Mouse (Mus musculus): ENCODE measurements at regions not wholly inside any gene's neighbourhood (a gene's known extent, or its start where the extent isn't known, plus 50 kb on each side); places are given as distances from the start of the nearest gene placed in this dataset.

DNA sequence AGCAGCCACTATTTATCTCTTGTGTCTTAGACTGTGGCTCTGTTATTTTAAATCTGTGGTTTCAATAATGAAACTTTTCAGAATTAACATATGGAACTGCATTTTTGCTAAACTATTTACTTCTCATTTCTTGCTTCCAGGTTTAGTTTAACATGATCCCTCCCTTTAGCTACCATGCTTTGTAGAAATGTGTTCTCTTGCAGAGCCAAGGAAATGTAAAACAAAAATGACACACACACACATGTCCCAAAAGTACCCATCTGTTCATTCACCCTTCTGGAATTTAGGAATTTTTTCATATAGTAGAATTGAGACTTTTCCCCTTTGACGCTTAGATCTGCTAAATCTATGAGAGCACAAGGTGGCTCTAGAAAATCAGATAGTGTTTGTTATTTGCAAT is 734.0 kb downstream of the Inhba start:
- in situ Hi-C loops (cut with MboI, MseI): no loop called here

DNA sequence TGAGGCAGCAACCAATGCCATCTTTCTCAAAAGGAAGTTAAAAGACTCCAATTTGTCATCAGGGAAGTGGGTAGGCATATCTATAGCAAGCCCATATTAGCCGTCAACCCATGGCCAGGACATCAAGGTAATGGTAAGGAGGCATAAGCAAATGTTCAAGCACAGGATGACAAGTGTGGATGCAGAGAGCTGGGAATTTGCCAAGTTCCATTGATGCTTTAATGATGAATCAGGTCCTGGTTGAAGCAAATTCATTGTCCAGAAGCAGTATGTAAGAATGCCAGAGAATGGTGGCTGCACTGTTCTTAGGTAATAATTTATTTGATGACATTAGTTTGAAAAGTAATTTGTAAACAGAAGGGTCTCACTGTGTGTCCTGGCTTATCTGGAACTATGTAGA is 734.8 kb downstream of the Inhba start:
- in situ Hi-C loops (cut with MboI, MseI): no loop called here

DNA sequence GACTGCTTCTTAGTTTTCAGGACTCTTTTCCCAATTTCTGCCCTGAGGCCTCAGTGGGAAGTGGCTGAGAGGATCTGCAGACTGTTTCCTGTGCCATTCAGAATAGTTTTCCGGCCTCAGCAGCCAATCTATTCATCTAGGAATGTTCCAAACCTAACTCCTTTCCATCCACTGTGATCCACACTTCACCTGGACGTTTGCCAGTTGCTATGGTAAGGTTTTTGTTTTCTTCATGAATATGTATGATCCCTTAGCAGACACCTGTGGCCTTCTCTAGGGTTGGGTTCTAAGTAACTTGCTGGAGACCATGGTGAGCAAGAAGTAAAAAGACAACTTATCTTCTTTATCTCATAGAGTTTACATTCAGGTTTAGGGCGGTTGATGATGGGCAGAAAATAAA is 744.6 kb downstream of the Inhba start:
- in situ Hi-C loops (cut with MboI, MseI): loop anchor here (25.0 kb wide), 1 partner anchor 744 kb away; the partner anchor contains the start of gene Inhba

DNA sequence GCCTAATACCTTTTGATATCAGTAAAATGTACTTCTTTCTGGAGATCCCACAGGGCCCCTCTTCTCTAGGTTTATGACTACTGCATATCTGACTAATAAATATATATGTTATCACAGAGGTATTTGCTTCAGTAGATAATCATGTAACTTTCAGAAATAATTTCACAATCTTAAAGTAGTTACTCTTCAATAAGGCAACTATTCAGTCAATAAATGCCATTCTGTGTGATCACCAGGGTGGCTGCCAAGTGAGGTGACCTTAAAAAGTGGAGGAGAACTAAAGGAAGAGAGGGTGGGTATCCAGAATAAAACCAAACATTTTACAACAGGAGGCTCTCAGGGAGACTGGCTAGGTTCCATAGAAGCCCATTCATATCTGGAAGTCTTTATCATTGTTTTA is 748.4 kb downstream of the Inhba start:
- in situ Hi-C loops (cut with MboI, MseI): loop anchor here (25.0 kb wide), 1 partner anchor 748 kb away; the partner anchor contains the start of gene Inhba

DNA sequence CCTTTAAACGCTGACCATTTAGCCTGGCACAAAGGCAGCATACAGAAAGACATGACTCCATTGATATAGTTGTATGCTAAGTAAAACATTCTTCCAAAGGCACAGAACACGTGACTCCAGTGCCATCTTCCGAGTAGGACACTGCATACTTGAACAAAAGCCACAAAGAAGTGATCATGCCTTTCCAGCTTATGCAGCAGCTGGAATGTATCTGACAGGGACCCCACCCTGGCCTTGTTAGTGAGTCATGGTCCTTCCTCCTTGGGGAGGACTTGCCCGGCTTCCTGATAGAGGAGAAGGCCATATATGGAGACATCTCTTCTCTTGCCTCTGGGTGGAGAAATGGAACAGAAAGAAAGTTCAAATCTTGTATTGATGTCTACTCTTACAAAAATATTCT is 749.8 kb downstream of the Inhba start:
- in situ Hi-C loops (cut with MboI, MseI): loop anchor here (25.0 kb wide), 1 partner anchor 749 kb away; the partner anchor contains the start of gene Inhba

DNA sequence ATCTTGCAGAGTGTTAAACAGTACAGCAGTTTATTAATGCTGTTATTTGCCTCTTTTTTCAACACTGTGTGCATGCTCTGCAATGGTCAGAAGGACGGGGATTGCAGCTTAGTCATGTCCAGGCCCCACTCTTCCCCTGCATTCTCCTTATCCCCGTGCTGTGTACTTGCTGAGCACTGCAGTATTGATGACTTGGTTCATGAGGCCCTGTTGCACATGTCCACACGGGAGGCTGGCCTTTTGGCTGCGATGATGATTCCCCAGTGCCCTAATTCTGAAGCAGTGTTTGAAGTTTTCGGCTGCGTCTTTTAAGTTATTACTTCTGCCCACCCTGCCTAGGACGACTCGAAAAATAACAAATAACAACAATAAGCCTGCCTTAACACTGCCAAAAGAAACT is 750.7 kb downstream of the Inhba start:
- in situ Hi-C loops (cut with MboI, MseI): loop anchor here (25.0 kb wide), 1 partner anchor 750 kb away; the partner anchor contains the start of gene Inhba

DNA sequence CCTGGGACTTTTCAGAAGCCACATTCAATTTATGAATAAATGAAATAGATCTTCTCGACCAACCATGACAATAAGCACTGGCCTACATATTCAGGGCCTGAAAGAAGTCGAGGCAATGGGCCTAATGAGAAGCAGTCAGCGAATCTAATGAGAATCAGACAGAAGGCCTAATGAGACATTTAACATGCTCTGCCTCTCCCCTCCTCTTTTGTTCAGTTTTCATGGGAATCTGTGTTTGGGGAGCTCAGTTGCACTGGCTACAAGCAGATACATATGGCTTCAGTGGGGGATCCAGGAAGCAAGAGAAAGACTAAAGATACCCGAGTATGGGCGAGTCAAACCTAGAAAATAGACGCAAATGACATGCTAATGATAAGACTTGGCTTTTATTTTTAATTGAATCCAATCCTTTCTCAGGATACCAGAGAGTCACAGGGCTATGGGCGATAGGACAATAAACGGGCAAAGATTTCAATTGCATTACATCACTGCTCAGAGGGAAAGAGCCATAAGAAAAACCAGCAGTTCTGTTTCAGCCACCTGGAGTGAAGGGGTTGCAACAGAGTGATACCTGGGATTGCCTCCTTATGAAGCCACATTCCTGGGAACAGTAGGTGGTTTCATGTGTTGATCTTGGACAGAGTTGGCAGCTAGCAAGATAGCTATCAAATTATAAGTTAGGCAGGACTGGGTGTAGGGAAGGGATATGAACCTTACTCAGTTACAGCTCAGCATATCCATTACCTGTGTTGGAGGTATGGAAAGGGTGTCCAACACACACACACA is 751.3 kb downstream of the Inhba start:
- in situ Hi-C loops (cut with MboI, MseI): loop anchor here (25.0 kb wide), 1 partner anchor 751 kb away; the partner anchor contains the start of gene Inhba

DNA sequence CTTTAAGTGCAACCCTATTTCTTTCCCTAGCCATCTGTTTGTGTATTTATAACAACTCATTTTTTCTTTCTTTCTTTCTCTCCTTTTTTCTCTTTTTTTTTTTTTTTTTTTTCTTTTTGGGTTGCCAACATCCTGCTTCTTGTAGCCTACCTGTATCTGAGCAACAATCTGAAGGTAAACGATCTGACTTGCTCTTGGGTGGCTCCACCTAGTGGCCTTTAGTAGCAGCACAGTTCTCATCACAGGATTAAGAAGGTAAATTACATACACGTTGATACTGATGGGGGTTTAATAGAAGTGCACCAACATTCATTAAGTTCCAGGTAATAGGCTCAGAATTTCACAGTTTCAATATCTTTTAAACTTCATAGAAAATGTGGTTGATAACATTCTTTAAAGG is 752.1 kb downstream of the Inhba start:
- in situ Hi-C loops (cut with MboI, MseI): loop anchor here (25.0 kb wide), 1 partner anchor 751 kb away; the partner anchor contains the start of gene Inhba

DNA sequence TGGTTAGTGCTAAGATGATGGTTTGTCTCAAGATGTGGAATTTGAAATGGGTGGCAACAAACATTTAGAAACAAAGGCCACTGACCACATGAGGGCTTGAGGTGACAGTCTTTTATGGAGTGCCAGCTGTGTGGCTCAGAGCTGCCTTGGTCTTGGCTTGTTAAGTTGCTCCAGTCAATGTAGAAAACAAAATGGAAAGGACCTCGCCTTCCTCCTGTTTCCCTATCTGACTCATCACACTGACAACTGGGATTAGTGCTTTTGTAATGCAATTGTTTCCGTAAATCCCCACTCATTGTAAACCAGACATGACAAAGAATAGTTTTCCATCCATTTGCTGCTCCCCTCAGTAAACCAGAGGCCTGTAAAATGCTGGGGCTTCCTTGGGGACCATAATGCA is 757.8 kb downstream of the Inhba start:
- in situ Hi-C loops (cut with MboI, MseI): loop anchor here (25.0 kb wide), 1 partner anchor 757 kb away; the partner anchor contains the start of gene Inhba

DNA sequence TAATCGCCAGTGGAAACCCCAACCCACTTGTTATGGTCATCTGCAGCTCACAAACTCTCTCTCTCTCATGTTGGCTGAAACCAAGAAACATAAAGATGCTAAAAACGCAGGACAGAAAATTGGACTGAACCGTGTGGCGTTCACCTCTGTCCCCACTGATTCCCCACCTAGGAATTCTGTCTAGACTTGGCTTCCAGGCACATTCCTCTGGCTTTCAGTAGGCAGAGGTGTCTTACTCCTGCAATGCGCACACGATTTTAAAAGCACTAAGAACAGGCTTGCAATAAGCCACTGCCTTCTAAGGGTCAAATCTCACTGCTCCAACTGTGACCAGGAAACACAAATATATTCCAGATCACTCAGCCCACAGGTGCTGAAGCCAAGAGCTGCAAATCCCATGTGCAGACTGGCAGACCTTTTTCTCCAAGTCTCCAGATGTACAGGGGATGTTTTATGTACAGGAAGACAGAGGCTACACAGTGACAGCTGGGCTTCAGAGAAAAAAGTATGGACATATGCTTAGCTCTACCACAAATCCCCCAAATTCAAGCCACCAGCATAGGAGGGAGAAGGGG is 758.3 kb downstream of the Inhba start:
- in situ Hi-C loops (cut with MboI, MseI): loop anchor here (25.0 kb wide), 1 partner anchor 758 kb away; the partner anchor contains the start of gene Inhba

DNA sequence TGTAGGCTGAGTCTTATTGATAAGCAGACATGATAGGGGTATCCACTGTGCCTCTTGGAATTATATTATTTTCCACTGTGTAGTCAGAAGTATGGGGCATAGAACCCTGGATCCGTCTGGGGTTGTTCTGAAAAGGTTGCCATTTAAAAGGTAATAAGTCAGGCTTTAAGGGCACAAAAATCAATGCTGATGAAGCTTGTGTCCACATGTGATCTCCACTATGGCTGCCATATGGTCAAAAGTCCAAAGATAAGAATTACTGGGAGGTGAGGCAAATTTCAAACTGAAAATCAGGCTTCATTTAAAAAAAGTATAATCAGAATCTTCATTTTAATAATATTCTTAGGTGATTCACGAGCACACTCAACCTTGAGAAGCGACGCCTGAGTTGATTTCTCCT is 760.2 kb downstream of the Inhba start:
- in situ Hi-C loops (cut with MboI, MseI): loop anchor here (25.0 kb wide), 1 partner anchor 760 kb away; the partner anchor contains the start of gene Inhba

DNA sequence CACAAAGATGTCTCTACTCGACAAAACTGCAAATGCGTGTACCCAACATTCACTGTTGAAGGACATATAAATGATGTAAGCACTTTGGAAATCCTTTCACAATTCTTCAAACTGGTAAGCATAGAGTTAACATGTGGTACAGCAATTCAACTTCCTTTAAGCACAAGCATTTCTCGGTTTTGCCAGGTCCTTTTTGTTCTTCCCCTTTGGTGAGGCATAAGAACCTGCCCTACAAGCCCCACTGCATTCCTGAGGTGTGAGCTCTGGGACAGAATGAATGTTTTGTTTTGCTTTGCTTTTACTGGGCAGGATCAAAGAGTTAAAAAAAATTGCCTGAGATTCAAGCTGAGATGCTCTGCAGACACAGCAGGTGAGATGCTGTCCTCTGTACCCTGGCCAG is 793.9 kb downstream of the Inhba start:
- in situ Hi-C loops (cut with MboI, MseI): no loop called here
